Mouse (Mus musculus): Measurements from ENCODE around the gene Tgfbr3.

Tgfbr3 gene

DNA sequence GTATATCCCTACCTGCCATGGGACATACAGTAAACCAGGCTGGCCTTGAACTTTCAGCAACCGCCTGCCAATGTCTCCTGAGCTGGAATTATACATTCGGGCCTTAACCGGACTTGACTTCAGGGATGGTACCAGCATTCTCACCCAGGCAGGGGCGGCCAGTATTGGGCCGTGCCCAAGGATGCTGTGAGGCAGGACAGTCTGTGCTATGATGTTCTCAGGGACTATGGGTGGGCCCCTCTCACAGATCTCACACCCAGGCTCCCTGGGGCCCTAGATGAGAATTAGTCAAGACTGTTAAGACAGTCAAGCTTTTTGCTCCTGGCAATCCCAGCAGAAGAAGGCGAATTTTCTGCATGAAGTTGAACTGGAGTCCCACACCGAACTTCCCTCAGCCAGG lies 211.5 kb downstream of the Tgfbr3 start:
- no peak for DNase-seq (ENCODE audit: low spot score)

DNA sequence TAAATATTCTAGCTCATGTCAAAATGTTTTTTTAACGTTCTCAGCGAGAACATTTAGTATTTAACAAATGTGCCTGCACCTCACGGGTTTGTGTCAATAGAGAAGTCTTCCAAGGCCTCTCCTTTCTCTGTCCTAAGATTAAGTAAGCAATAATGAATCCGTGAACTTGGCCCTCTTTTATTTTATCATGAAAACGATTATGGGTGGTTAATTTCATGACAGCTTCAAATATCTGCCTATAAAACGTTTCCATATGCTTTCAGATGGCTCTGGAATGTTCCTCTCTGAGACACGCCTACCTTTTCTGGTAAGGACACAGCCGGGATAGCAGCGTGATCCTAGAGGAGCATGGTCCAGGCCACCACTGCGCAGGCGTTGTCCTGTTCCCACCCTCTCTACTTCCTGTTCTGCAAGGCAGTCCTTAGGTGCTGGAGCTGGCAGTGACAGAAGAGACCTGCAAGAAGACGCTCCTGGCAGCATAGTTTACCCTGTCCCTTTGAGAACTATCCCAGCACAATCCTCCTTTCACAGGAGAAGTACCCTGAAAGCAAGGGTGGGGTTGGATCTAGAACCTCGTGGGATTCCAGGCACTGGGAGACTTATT lies 214.3 kb downstream of the Tgfbr3 start:
- DNase-seq (ENCODE audit: low spot score) = no peak

DNA sequence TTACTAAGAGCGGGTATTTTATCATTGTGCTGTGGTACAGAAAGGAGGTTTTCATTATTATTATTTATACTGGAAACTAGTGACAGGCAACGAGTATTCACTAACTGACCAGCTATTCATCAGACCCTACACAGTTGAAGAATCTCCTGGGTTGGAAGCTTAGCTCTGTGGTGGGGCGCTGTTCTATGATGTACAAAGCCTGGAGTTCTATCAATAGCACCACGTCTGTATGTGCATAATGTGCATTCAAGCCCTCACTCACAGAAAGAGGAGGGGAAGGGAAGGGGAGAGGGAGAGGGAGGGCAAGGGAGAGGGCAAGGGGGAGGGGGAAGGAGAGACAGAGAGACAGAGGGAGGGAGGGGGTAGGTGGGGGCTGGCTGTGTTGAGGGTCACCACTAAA lies 215.1 kb downstream of the Tgfbr3 start:
- no peak for DNase-seq (ENCODE audit: low spot score)

DNA sequence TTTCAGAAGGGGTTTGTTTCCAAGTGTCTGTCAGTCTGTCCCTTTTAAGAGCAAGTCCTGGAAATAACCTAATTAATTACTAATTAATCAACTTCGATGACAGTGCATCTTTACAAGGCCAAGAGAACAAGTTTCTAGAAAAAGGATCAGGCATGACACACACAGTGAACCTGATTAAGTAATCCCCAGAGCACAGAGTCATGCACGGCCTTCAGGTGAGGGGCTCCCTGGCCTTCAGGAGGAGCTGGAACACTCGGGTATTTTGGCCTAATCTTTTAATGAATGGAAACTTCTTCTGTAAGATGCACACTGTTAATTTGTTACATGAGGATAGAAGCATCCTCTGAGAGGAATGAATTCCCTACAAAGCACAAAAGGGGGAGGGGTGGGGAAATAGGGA lies 215.9 kb downstream of the Tgfbr3 start:
- DNase-seq (ENCODE audit: low spot score) = no peak

- DNase-seq (ENCODE audit: low spot score) = no peak
Observed at GRCm38 (mm10) chr5:107068146-107068545, 221.3 kb downstream of the Tgfbr3 start.

- no peak for DNase-seq (ENCODE audit: low spot score)
Observed at GRCm38 (mm10) chr5:107067531-107067930, 221.9 kb downstream of the Tgfbr3 start.

DNA sequence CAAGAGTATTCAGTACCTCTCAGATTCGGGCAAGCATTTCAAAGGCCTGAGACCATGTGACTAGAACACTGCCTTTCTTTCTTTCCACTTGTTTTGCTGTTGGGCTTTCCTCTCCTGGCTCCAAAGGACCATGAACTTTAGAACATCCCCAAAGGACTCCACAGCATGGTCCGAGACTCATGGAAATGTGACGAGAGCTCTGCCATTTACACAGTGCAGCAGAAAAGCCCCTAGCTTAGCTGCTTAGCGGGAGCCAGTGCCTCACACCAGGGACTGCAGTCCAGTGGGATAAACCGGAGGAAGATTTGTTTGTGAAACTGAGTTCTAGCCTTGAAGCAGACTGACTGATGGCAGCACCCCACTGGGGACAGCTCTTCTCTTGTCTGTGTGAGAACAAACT lies 224.5 kb downstream of the Tgfbr3 start:
- no peak for DNase-seq (ENCODE audit: low spot score)

DNA sequence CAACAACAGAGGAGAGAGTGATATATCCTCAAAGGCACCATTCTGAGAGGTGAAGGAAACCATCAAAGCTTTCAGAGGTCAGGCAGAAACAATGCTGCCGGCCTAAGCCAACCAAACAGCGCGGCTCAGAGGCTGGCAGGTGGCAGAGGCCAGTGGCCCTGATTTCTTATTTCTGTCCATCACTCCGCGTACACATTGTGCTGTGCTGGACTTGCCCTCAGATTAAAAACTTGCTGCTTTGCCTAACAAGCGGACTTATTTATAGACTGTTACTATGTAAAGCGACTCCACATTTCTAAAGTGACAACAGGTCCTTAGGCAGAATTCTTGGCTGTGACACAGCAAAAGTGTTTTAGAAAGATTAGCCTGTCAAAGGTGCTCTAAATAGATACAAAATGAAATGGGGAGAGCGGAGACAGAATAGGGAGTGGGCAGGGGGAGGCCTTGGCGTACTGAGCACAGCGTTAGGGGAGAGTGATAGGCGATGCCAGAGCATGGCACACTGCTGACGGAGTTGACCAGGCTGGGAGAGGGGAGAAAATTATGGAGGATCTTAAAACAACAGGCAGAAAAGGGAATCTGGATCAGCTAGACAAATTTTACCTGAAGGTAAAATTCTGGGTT lies 227.1 kb downstream of the Tgfbr3 start:
- DNase-seq (ENCODE audit: low spot score) = no peak

DNA sequence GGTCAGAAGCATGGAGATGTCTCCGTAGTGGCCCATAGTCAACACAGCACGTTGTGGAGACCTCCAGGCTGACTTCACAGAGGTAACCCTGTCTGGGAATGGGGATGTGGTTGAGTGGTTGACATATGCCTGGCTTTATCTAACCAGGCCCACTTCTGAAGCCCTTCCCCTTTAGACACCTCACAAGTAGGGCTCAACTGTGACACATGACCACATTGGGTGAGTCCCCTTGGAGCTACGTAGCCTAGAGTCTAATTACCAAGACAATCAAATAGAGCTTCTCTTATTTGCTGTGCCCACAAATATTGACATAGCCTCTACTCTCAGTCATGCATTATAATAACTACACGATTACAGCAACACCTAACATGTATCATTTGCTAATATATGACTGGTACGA lies 229.9 kb downstream of the Tgfbr3 start:
- no peak for DNase-seq (ENCODE audit: low spot score)

DNA sequence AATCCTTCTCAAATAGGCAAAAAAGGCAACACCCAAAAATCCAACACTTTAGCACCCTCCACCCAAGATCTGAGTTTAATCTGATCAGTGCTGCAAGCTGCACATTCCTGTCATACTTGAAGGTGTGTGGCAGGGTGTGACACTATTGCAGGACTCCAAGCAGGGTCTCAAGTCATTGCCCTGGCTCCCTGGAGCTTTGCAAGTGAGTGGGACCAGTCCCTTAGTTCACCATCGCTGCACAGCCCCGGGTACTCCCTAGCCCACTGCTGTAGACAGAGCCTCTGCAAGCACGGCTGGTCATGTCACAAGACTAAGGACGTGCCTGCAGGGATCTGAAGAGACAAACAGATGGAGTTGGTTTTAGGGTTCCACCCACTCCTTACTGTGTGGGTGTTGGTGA lies 230.8 kb downstream of the Tgfbr3 start:
- DNase-seq (ENCODE audit: low spot score) = no peak
